Mouse (Mus musculus): ENCODE results near the gene Tubgcp2. TPM values are rescaled to one million over a fixed set of nuclear protein-coding genes. Genes with fewer than 3 reads are reported as not detected.

Gene Tubgcp2
- total RNA-seq, 4 experiments from 2014 or later, result 24.2 to 35.8 (median 32.2) TPM

Small RNA genes within 50 kb of the gene (microRNA-seq; reads per million reads assigned to microRNA genes)
- gene Mir202, result 22.6 to 23.0 reads per million in 2 experiments
- gene Mir7062, result 0.34 to 0.88 reads per million in 2 experiments
- 0 to 0.17 reads per million in 2 experiments for gene mmu-mir-7686

Other genes starting within 250 kb of the Tubgcp2 start
- 1 to 10 TPM; 4.1 to 5.7 (median 5.1) TPM for gene Adgra1, start 202.5 kb downstream of the Tubgcp2 start, total RNA-seq (2022)
- gene Kndc1, start 142.0 kb downstream of the Tubgcp2 start, total RNA-seq (2022), result 1 to 10 TPM in 3 of 4 experiments, under 1 TPM in 1; 0.93 to 3.0 (median 2.4) TPM
- gene Utf1, start 92.9 kb downstream of the Tubgcp2 start, total RNA-seq (2022), result not detected
- 1 to 10 TPM in 1 of 4 experiments, under 1 TPM in 2, not detected in 1; 0.31 to 1.1 (median 0.83) TPM for gene 6430531B16Rik, start 57.9 kb downstream of the Tubgcp2 start, total RNA-seq (2022)
- gene Adam8, start 44.1 kb downstream of the Tubgcp2 start, total RNA-seq (2022), result 1 to 10 TPM; 1.8 to 5.9 (median 4.4) TPM
- 10 to 100 TPM; 21.8 to 30.7 (median 26.7) TPM for gene Zfp511, start 278 bp downstream of the Tubgcp2 start, total RNA-seq (2022)
- gene Msx3, start 12.4 kb upstream of the Tubgcp2 start, total RNA-seq (2022), result not detected
- 10 to 100 TPM in 2 of 4 experiments, 1 to 10 TPM in 2; 5.8 to 13.8 (median 11.0) TPM for gene Caly, start 45.9 kb upstream of the Tubgcp2 start, total RNA-seq (2022)
- gene Prap1, start 56.7 kb upstream of the Tubgcp2 start, total RNA-seq (2022), result not detected
- 10 to 100 TPM; 36.0 to 65.5 (median 43.9) TPM for gene Fuom, start 65.8 kb upstream of the Tubgcp2 start, total RNA-seq (2022)
- 10 to 100 TPM in 3 of 4 experiments, 1 to 10 TPM in 1; 9.6 to 19.7 (median 13.8) TPM for gene Paox, start 79.1 kb upstream of the Tubgcp2 start, total RNA-seq (2022)
- gene Echs1, start 79.8 kb upstream of the Tubgcp2 start, total RNA-seq (2022), result 100 to 1,000 TPM; 229 to 495 (median 382) TPM
- 10 to 100 TPM; 30.1 to 32.7 (median 31.3) TPM for gene Mtg1, start 100.9 kb upstream of the Tubgcp2 start, total RNA-seq (2022)
- gene Sprn, start 118.2 kb upstream of the Tubgcp2 start, total RNA-seq (2022), result 1 to 10 TPM; 1.0 to 1.4 (median 1.2) TPM
- not detected for gene Olfr522, start 128.1 kb upstream of the Tubgcp2 start, total RNA-seq (2022)
- not detected for gene Olfr523, start 136.5 kb upstream of the Tubgcp2 start, total RNA-seq (2022)
- gene Olfr524, start 169.3 kb upstream of the Tubgcp2 start, total RNA-seq (2022), result not detected
- not detected for gene Cd163l1, start 181.6 kb upstream of the Tubgcp2 start, total RNA-seq (2022)
- gene 5830411N06Rik, start 210.6 kb upstream of the Tubgcp2 start, total RNA-seq (2022), result under 1 TPM in 1 of 4 experiments, not detected in 3; 0.12 TPM

Data from adrenal gland, adult 8-10 months (tissue).